Mouse (Mus musculus) E14TG2a.4 (cell line): ENCODE measurements around the gene Olfr615.

Source experiments
- H3K27me3 ChIP-seq: 2 replicates; pipeline ENCODE4 v1.6.1; 2014; ENCODE audit warnings: low read length, control low read depth; ENCODE audit not compliant: insufficient read depth
- H3K36me3 ChIP-seq: 2 replicates; pipeline ENCODE4 v1.6.1; 2014; ENCODE audit warnings: low read length, control low read depth; ENCODE audit not compliant: insufficient read depth
- H3K4me1 ChIP-seq: replicated peaks from 2 replicates; pipeline ENCODE4 v1.6.1; 2014; ENCODE audit warnings: low read depth, low read length, control low read depth
- H3K4me3 ChIP-seq: replicated peaks from 2 replicates; pipeline ENCODE4 v1.5.1; 2014; ENCODE audit warnings: mild to moderate bottlenecking, low read length
- H3K9me3 ChIP-seq: 2 replicates; pipeline ENCODE4 v1.6.1; 2014; ENCODE audit warnings: low read length, control low read depth
- CTCF ChIP-seq: conservative IDR thresholded peaks from 2 replicates; pipeline ENCODE4 v1.5.1; 2014; ENCODE audit warnings: low read length
- NANOG ChIP-seq: IDR thresholded peaks from 2 replicates; pipeline ENCODE4 v1.6.1; 2014; ENCODE audit warnings: borderline replicate concordance, low read length, mixed read lengths
- POU5F1 ChIP-seq: IDR thresholded peaks from 2 replicates; pipeline ENCODE4 v1.6.1; 2014; ENCODE audit warnings: low read length, borderline replicate concordance

Gene Olfr615

DNA sequence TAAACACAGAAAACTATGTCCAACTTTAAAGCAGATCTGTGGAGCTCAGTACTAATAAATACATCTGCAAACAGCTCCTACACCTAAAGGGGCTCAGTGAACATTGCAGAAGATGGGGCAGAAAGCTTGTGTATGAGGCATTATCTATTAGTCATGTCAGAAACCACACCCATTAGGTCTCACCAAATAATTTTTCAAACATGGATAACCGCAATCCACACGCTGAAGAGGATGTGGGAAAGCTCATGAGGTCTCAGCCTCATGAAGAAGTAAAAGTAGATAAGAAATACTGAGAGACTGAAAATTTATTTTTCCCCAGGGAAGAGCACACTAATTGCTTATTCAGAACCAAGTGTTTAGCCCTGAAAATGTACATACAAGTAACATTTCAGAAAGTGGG is 51.5 kb downstream of the Olfr615 start:
- Histone ChIP-seq H3K36me3 (no peaks in the 10 kb centered on the region), H3K9me3 (no peaks in the 10 kb centered on the region), H3K4me3 (no peak overlapping the region), H3K27me3 (no peaks in the 10 kb centered on the region), H3K4me1 (no peaks in the 10 kb centered on the region)
- TF ChIP-seq CTCF (no peak), NANOG (no peak), POU5F1 (no peak)

DNA sequence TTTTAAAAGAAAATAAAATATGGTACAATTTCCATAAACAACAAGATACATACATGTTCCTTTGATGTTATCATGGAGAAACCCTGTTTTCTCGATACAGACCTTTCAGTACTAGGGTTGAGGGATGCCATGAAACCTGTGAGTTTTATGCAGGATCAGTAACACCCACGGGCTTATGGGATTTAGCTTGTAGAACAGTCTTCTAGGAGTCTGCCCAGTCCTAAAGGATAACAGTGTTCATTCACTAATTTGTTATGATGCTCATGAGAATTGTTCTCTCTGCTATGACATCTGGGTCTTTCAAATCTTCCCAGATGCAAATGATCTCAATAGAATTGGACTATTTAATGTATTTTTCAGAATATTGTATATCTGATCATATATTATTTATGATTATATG is 56.6 kb downstream of the Olfr615 start, which contains the start of gene Olfr620:
Gene Olfr620 (minus strand): TSS at position 101 of the 400 bp plus-strand sequence.
- Histone ChIP-seq H3K4me3 (no peak within 1 kb of the TSS), H3K27me3 (no peaks in the 10 kb centered on the region), H3K36me3 (no peaks in the 10 kb centered on the region), H3K9me3 (peaks cover 18% of the 10 kb centered on the region), H3K4me1 (no peaks in the 10 kb centered on the region)
- TF ChIP-seq NANOG: no peak
- TF ChIP-seq CTCF: no peak
- TF ChIP-seq POU5F1: no peak
